Mouse (Mus musculus): ENCODE measurements around the gene Auts2. TPM values are rescaled to one million over a fixed set of nuclear protein-coding genes. Genes with fewer than 3 reads are reported as not detected.
A peak's percentile ranks its signal among the peaks of the same experiment; 100 is the strongest.

Gene Auts2
- polyA plus RNA-seq, 1 experiment from 2014 or later: 1.8 TPM

DNA sequence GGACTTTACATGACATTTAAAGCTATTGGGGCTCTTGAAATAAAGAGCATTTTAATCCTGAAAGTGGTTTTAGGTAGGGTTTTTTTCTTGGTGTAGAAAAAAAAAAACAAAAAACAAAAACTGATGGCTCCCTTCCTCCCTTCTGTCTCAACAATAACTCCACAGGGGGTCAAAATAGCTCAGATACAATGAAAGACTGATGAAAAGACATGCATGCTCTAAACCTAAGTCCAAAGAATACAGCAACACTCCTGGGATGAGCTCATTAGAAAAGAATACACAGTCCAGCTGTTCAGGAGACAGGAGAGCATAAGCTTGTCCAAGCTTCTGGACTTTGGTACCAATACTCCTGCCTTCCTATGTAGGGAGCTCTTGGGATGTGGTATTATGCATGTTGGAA lies 764.0 kb downstream of the Auts2 start:
- ATAC-seq (ENCODE audit: low read depth): no peak
- H3K4me2 ChIP-seq (ENCODE audit: low read depth, low read length): no peak overlapping the region
- no peaks in the 10 kb centered on the region for H3K9me3 ChIP-seq (replicated peaks; ENCODE audit: control insufficient read depth, low read length)

DNA sequence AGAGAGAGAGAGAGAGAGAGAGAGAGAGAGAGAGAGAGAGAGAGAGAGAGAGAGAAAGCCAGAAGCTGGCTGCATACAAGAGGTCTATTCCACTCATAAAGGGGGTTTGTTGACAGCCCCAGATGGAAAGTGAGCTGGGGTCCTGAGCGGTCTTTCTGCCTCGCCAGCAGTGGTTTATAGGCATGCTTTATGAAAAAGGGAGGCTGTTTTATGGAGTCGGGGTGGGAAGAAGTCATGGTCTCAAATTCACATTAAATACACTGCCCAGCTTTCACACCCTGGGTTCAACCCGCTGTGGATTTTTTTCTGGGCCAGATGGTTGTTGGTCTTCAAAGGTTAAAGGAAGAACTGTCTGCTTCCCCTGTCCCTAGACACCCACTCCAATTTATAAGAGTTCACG lies 767.5 kb downstream of the Auts2 start:
- ATAC-seq (ENCODE audit: low read depth): no peak

More for the DNA sequence above, 764.0 kb downstream of the Auts2 start:
- Histone ChIP-seq H3K4me1 (ENCODE audit: control insufficient read depth, low read depth, low read length) (no peaks in the 10 kb centered on the region), H3K9ac (ENCODE audit: low read depth, low read length) (no peak overlapping the region), H3K4me3 (ENCODE audit: low read depth, low read length) (no peak overlapping the region), H3K36me3 (ENCODE audit: control insufficient read depth, insufficient read depth) (no peaks in the 10 kb centered on the region), H3K27ac (ENCODE audit: low read length) (no peak overlapping the region), H3K27me3 (ENCODE audit: control insufficient read depth, insufficient read depth, low read depth, low read length) (no peaks in the 10 kb centered on the region)

DNA sequence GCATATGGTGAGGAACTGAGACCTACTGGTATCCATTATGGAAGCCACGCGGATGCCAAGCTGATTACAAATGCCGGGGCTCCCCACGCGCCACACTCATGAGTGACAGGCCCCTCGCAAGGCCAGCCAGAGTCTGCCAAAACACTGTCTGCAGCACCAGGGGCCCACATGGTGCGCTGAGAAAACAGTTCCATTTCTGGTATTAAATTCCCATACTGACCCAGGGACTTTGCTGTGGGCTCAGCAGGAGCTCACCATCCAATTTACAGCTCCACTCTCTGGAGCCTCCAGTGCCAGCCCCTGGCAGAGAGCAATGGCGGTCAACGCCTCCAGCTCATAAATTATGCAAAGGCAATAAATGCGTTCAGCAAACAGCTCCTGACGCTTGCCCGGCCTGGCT lies 767.9 kb downstream of the Auts2 start:
- no peak overlapping the region for H3K4me3 ChIP-seq (ENCODE audit: low read depth, low read length)
- no peaks in the 10 kb centered on the region for H3K9me3 ChIP-seq (replicated peaks; ENCODE audit: control insufficient read depth, low read length)
- ATAC-seq (ENCODE audit: low read depth): no peak
- H3K27me3 ChIP-seq (ENCODE audit: control insufficient read depth, insufficient read depth, low read depth, low read length): no peaks in the 10 kb centered on the region
- no peaks in the 10 kb centered on the region for H3K36me3 ChIP-seq (ENCODE audit: control insufficient read depth, insufficient read depth)
- H3K4me2 ChIP-seq (ENCODE audit: low read depth, low read length): no peak overlapping the region
- no peaks in the 10 kb centered on the region for H3K4me1 ChIP-seq (ENCODE audit: control insufficient read depth, low read depth, low read length)
- no peak overlapping the region for H3K27ac ChIP-seq (ENCODE audit: low read length)
- WGBS (ENCODE audit: insufficient replicate concordance): 69% methylated on average over 12 of the region's 12 CpGs
- H3K9ac ChIP-seq (ENCODE audit: low read depth, low read length): no peak overlapping the region

More for the DNA sequence above, 767.5 kb downstream of the Auts2 start:
- H3K27me3 ChIP-seq (ENCODE audit: control insufficient read depth, insufficient read depth, low read depth, low read length): no peaks in the 10 kb centered on the region
- H3K9ac ChIP-seq (ENCODE audit: low read depth, low read length): no peak overlapping the region
- H3K27ac ChIP-seq (ENCODE audit: low read length): no peak overlapping the region
- H3K4me2 ChIP-seq (ENCODE audit: low read depth, low read length): no peak overlapping the region
- H3K4me1 ChIP-seq (ENCODE audit: control insufficient read depth, low read depth, low read length): no peaks in the 10 kb centered on the region
- H3K4me3 ChIP-seq (ENCODE audit: low read depth, low read length): no peak overlapping the region
- no peaks in the 10 kb centered on the region for H3K36me3 ChIP-seq (ENCODE audit: control insufficient read depth, insufficient read depth)
- WGBS (ENCODE audit: insufficient replicate concordance): 73% methylated on average over 5 of the region's 5 CpGs
- H3K9me3 ChIP-seq (replicated peaks; ENCODE audit: control insufficient read depth, low read length): no peaks in the 10 kb centered on the region

DNA sequence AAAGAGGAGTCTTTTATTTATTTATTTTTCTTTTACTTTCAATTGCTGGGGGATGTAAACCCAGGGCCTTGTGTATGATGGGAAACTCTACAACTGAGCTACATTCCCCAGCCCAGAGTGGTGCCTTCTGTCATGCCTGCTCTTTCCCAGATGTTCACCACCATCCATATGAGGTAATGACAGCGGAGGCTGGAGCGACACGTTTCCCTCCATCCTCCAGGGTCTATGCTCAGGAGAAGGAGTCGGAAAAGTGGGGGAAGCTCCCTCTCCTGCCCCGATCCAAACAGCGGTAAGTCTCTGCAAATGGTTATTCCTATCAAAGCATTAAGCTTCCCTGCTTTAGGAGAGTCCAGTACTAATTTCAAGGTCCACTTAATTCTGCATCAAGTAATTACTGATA lies 768.4 kb downstream of the Auts2 start:
- ATAC-seq (ENCODE audit: low read depth): no peak
- Histone ChIP-seq H3K4me2 (ENCODE audit: low read depth, low read length) (no peak overlapping the region), H3K36me3 (ENCODE audit: control insufficient read depth, insufficient read depth) (no peaks in the 10 kb centered on the region), H3K27ac (ENCODE audit: low read length) (no peak overlapping the region), H3K27me3 (ENCODE audit: control insufficient read depth, insufficient read depth, low read depth, low read length) (no peaks in the 10 kb centered on the region), H3K4me3 (ENCODE audit: low read depth, low read length) (no peak overlapping the region), H3K9me3 (replicated peaks; ENCODE audit: control insufficient read depth, low read length) (no peaks in the 10 kb centered on the region), H3K4me1 (ENCODE audit: control insufficient read depth, low read depth, low read length) (no peaks in the 10 kb centered on the region), H3K9ac (ENCODE audit: low read depth, low read length) (no peak overlapping the region)
- 85% methylated on average over 6 of the region's 6 CpGs for WGBS (ENCODE audit: insufficient replicate concordance)

DNA sequence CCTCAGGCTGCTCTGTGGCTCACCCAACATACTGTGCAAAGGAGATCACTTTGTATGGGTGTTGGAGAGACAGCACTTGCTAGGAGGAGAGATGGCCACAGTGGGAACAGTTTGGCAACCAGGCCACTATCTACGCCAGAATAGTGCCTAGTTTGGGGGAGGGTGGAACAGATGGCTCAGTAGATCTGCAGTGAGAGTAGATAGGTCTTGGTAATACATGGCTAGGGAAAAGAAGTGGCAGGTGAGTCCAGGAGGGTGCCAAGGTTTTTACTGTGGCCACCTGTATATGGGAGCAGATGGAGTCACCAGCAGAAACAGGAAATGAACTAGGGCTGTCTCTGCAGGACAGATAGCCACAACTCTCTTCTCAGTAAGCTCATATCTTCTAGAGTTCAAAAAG lies 770.5 kb downstream of the Auts2 start:
- Histone ChIP-seq H3K4me3 (ENCODE audit: low read depth, low read length) (no peak overlapping the region), H3K27ac (ENCODE audit: low read length) (no peak overlapping the region), H3K36me3 (ENCODE audit: control insufficient read depth, insufficient read depth) (no peaks in the 10 kb centered on the region), H3K9ac (ENCODE audit: low read depth, low read length) (no peak overlapping the region), H3K4me2 (ENCODE audit: low read depth, low read length) (no peak overlapping the region), H3K9me3 (replicated peaks; ENCODE audit: control insufficient read depth, low read length) (no peaks in the 10 kb centered on the region), H3K27me3 (ENCODE audit: control insufficient read depth, insufficient read depth, low read depth, low read length) (no peaks in the 10 kb centered on the region), H3K4me1 (ENCODE audit: control insufficient read depth, low read depth, low read length) (no peaks in the 10 kb centered on the region)
- 42% methylated on average over 1 of the region's 1 CpGs for WGBS (ENCODE audit: insufficient replicate concordance)
- ATAC-seq (ENCODE audit: low read depth): no peak

DNA sequence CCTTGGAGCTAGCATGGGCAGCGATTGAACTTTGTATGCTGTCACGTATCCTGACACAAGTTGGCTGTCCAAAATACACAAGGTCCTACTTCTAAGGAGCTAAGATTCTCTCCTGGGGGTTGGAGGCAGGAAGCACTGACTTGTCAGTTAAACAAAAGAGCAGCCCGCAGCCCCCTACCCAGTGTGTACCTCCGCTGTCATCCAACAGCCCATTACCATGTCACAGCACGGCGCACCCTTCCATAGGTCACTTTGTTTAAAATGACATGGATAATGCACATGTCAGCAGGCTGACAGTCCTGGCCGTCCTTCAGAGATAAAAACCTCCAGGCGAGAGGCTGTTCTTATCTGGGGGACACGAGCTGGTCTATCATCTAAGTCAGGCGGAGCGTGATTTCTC lies 773.9 kb downstream of the Auts2 start:
- no peaks in the 10 kb centered on the region for H3K4me1 ChIP-seq (ENCODE audit: control insufficient read depth, low read depth, low read length)
- no peak overlapping the region for H3K4me3 ChIP-seq (ENCODE audit: low read depth, low read length)
- H3K27me3 ChIP-seq (ENCODE audit: control insufficient read depth, insufficient read depth, low read depth, low read length): no peaks in the 10 kb centered on the region
- no peaks in the 10 kb centered on the region for H3K9me3 ChIP-seq (replicated peaks; ENCODE audit: control insufficient read depth, low read length)
- no peaks in the 10 kb centered on the region for H3K36me3 ChIP-seq (ENCODE audit: control insufficient read depth, insufficient read depth)
- WGBS (ENCODE audit: insufficient replicate concordance): 32% methylated on average over 11 of the region's 11 CpGs
- no peak overlapping the region for H3K9ac ChIP-seq (ENCODE audit: low read depth, low read length)
- ATAC-seq (ENCODE audit: low read depth): peak; percentile 16; the same call in 1 of the 2 replicates
- no peak overlapping the region for H3K4me2 ChIP-seq (ENCODE audit: low read depth, low read length)
- no peak overlapping the region for H3K27ac ChIP-seq (ENCODE audit: low read length)

DNA sequence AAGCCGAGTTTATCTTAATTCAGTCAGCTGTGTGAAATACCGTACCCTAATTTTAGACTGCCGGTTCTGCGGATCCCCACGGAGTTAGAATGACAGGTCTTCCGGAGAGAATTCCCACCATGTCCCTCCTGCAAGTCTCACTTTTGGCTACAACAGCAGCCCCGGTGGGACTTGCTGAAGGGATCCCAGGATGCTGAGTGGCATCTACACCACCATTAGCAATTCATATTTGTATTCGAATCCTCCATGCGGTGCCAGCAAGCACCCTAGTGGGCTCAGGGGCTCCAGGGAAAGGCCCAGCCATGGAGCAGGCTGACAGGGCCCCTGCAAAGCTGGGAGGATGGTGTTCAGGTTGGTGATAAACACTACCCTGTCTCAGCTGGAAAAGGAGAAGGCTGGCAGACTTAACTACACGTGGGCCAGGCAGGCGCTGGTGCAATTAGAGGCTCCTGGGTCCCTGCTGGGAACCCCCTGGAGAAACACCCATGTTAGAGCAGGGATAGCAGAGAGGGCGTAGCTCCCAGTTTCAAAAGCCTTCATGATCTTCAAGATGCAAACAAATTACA lies 775.4 kb downstream of the Auts2 start:
- H3K27me3 ChIP-seq (ENCODE audit: control insufficient read depth, insufficient read depth, low read depth, low read length): no peaks in the 10 kb centered on the region
- no peak overlapping the region for H3K27ac ChIP-seq (ENCODE audit: low read length)
- 71% methylated on average over 12 of the region's 12 CpGs for WGBS (ENCODE audit: insufficient replicate concordance)
- H3K9ac ChIP-seq (ENCODE audit: low read depth, low read length): no peak overlapping the region
- no peak overlapping the region for H3K4me3 ChIP-seq (ENCODE audit: low read depth, low read length)
- no peak overlapping the region for H3K4me2 ChIP-seq (ENCODE audit: low read depth, low read length)
- ATAC-seq (ENCODE audit: low read depth): no peak
- no peaks in the 10 kb centered on the region for H3K4me1 ChIP-seq (ENCODE audit: control insufficient read depth, low read depth, low read length)
- no peaks in the 10 kb centered on the region for H3K36me3 ChIP-seq (ENCODE audit: control insufficient read depth, insufficient read depth)
- no peaks in the 10 kb centered on the region for H3K9me3 ChIP-seq (replicated peaks; ENCODE audit: control insufficient read depth, low read length)

DNA sequence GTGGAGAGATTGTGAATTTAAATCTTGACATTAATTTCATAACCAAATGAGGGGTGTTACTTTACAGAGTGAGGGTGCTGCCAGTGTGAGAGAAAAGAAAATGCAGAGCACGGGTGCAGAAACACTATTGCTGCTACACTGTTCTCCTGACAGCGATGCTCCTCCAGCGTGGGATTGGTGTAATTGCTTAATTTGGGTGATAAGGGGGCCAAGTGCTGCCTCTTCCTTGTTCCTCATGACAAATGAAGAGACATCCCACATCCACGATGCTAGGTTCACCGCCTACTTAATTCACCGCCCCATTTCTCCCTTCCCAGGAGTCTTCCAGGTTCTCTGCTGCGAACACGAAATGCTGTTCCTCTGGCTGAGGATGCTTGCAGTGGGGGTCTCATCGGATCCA lies 776.0 kb downstream of the Auts2 start:
- Histone ChIP-seq H3K4me1 (ENCODE audit: control insufficient read depth, low read depth, low read length) (no peaks in the 10 kb centered on the region), H3K9ac (ENCODE audit: low read depth, low read length) (no peak overlapping the region), H3K4me2 (ENCODE audit: low read depth, low read length) (no peak overlapping the region), H3K9me3 (replicated peaks; ENCODE audit: control insufficient read depth, low read length) (no peaks in the 10 kb centered on the region), H3K4me3 (ENCODE audit: low read depth, low read length) (no peak overlapping the region), H3K27me3 (ENCODE audit: control insufficient read depth, insufficient read depth, low read depth, low read length) (no peaks in the 10 kb centered on the region), H3K36me3 (ENCODE audit: control insufficient read depth, insufficient read depth) (no peaks in the 10 kb centered on the region), H3K27ac (ENCODE audit: low read length) (no peak overlapping the region)
- no peak for ATAC-seq (ENCODE audit: low read depth)
- WGBS (ENCODE audit: insufficient replicate concordance): 67% methylated on average over 9 of the region's 9 CpGs

DNA sequence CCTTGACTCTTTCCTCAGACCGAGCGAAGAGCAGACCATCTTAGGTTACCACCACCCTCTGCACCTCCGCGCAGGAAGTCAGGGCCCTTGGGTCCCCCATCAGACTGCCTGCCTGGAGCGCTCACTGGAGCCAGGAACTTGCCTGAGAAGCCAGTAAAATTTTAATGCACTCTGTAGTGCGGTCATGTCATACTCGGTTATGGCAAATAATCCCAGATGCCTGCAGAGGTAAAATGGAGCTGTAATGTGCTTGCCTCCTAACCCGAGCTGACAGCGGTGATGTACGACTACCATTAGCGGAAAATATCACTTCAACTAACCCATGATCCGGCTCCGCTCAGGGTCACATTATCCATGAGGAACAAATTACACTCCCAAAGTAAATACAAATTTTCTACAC lies 783.7 kb downstream of the Auts2 start:
- 78% methylated on average over 13 of the region's 13 CpGs for WGBS (ENCODE audit: insufficient replicate concordance)
- Histone ChIP-seq H3K4me2 (ENCODE audit: low read depth, low read length) (no peak overlapping the region), H3K36me3 (ENCODE audit: control insufficient read depth, insufficient read depth) (no peaks in the 10 kb centered on the region), H3K9ac (ENCODE audit: low read depth, low read length) (no peak overlapping the region), H3K27me3 (ENCODE audit: control insufficient read depth, insufficient read depth, low read depth, low read length) (no peaks in the 10 kb centered on the region), H3K27ac (ENCODE audit: low read length) (no peak overlapping the region), H3K4me3 (ENCODE audit: low read depth, low read length) (no peak overlapping the region), H3K4me1 (ENCODE audit: control insufficient read depth, low read depth, low read length) (no peaks in the 10 kb centered on the region), H3K9me3 (replicated peaks; ENCODE audit: control insufficient read depth, low read length) (no peaks in the 10 kb centered on the region)
- no peak for ATAC-seq (ENCODE audit: low read depth)
